Mouse (Mus musculus) lung, adult 2 months (tissue): Measurements from ENCODE around the gene Pin1.

Experiments used
- CTCF ChIP-seq: fragments of 200-500 bp; IDR thresholded peaks from 2 replicates; pipeline ENCODE4 v1.5.1; 2011; ENCODE audit warnings: mild to moderate bottlenecking, low read length, control low read depth; ENCODE audit not compliant: insufficient read depth
- POLR2A ChIP-seq: fragments of 200-500 bp; IDR thresholded peaks from 2 replicates; pipeline ENCODE4 v1.6.1; 2011; ENCODE audit warnings: low read depth, mild to moderate bottlenecking, control low read depth, low read length, borderline replicate concordance; ENCODE audit errors: extremely low read depth

- TF ChIP-seq CTCF, result no peak
- TF ChIP-seq POLR2A, result no peak
These were observed 14.0 kb downstream of the Pin1 start for GRCm38 (mm10) chr9:20665925-20666324.
